Mouse (Mus musculus) CH12.LX (cell line): ENCODE data around the gene Cic.

Source experiments
- CTCF ChIP-seq, 2 experiments: IDR thresholded peaks in 1 of 2; conservative IDR thresholded peaks in 1 of 2; 2 replicates each; pipeline ENCODE4 v1.5.1; 2011 to 2012; ENCODE audit warnings: low read depth in 2 of 2, low read length in 2 of 2, improper control_type of control experiment in 1 of 2, inconsistent platforms in 1 of 2, mild to moderate bottlenecking in 1 of 2, moderate library complexity in 1 of 2
- EP300 ChIP-seq: IDR thresholded peaks from 2 replicates; pipeline ENCODE4 v1.6.1; 2011; ENCODE audit warnings: low read length, improper control_type of control experiment
- NRF1 ChIP-seq: IDR thresholded peaks from 2 replicates; pipeline ENCODE4 v1.6.1; 2014; ENCODE audit warnings: low read depth, mild to moderate bottlenecking, inconsistent platforms, low read length, improper control_type of control experiment, moderate library complexity
- POLR2A ChIP-seq: IDR thresholded peaks from 2 replicates; pipeline ENCODE4 v1.6.1; 2011; ENCODE audit warnings: low read depth, mild to moderate bottlenecking, improper control_type of control experiment, low read length
- SIN3A ChIP-seq: IDR thresholded peaks from 2 replicates; pipeline ENCODE4 v1.6.1; 2012; ENCODE audit warnings: low read length, improper control_type of control experiment, inconsistent platforms
- TBP ChIP-seq: conservative IDR thresholded peaks from 2 replicates; pipeline ENCODE4 v1.6.1; 2011; ENCODE audit warnings: low read depth, low read length, improper control_type of control experiment
- TCF12 ChIP-seq: IDR thresholded peaks from 2 replicates; pipeline ENCODE4 v1.6.1; 2014; ENCODE audit warnings: low read depth, mild to moderate bottlenecking, inconsistent platforms, low read length, improper control_type of control experiment
- USF1 ChIP-seq: IDR thresholded peaks from 2 replicates; pipeline ENCODE4 v1.6.1; 2014; ENCODE audit warnings: low read depth, mild to moderate bottlenecking, inconsistent platforms, low read length, improper control_type of control experiment
- USF2 ChIP-seq: conservative IDR thresholded peaks from 2 replicates; pipeline ENCODE4 v1.6.1; 2011; ENCODE audit warnings: low read depth, low read length, improper control_type of control experiment
- ZC3H11A ChIP-seq: IDR thresholded peaks from 2 replicates; pipeline ENCODE4 v1.6.1; 2012; ENCODE audit warnings: low read depth, mild to moderate bottlenecking, inconsistent platforms, low read length, improper control_type of control experiment
- ZNF384 ChIP-seq: IDR thresholded peaks from 2 replicates; pipeline ENCODE4 v1.6.1; 2012; ENCODE audit warnings: low read depth, low read length, improper control_type of control experiment, inconsistent platforms

DNA sequence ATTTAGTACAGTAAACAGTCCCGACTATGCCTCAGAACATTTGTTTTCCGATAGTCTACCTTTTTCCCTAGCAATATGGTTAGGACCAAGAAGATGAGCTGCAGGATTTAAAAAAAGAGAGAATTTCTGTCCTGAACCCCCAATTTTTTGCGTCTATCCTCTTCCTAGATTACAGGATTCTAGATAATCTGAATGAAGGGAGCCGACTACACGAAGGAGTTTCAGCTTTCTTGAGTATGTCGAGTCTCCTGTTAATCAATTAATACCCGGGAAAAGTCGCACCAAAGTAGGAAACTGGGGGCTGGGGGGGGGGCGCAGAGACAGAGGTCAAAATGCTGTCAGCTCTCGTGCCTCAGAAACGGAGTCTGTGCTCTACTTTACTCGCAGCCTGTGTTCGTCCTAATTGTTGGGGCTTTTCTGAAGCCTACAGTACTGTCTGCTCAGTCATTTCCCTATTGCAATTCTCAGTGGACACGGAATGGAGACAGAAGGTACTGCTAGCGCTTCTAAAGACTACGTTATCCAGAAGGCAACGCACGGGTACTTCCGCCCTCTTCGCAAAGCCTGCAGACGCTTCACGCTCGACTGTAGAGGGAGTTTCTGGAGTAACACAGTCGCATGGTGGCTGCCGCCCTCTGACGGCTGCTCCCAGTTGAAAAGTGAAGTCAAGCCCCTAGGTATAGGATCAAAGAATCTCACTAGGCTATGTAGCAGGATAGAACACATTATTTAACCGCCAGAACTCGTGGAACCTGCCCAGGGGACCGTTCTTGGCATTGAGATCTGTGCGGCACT lies 28.5 kb upstream of the Cic start:
- TF ChIP-seq NRF1 (peak; percentile 43; the same call in 1 of the 2 replicates), EP300 (no peak), ZNF384 (no peak), CTCF (conservative IDR thresholded peaks at IDR 0.05 in 1 of 2, IDR thresholded peaks at IDR 0.05 in 1 of 2; ENCODE audit: low read depth in 2 of 2, low read length in 2 of 2) (peak in 1 of 2 experiments; percentile 91; a peak in 2 of 4 replicates), POLR2A (peak; percentile 69), TCF12 (peak; percentile 71; the same call in 1 of the 2 replicates), SIN3A (peak; percentile 90), USF1 (no peak), TBP (0 out of 2 replicates have a peak, but pooled peaks have one; percentile 53), ZC3H11A (peak; percentile 26; the same call in 1 of the 2 replicates), USF2 (no peak)
